Mouse (Mus musculus): ENCODE data around the gene Ttc28.

The Ttc28 gene

DNA sequence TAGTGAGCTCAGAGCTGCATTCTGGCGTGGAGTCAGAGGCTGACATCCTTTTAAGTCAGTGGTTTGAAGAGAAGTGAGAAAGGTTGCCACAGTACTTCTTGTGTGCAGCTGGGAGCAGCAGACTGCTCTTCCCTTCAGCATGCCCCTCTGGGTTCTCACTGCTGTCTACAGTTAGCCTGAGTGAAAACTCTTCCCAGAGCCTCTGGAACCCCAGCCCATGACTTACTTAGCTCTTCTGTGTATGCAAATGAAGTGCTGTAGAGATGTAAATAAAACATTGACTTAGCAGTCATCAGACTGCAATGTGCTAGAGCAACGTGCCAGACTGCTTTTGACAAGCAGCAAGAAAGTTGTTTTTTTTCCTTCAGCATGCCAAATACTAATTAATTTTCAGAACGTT, 70.2 kb downstream of the Ttc28 start:
- peak; percentile 61 for DNase-seq (ENCODE audit: low read depth, low spot score)

DNA sequence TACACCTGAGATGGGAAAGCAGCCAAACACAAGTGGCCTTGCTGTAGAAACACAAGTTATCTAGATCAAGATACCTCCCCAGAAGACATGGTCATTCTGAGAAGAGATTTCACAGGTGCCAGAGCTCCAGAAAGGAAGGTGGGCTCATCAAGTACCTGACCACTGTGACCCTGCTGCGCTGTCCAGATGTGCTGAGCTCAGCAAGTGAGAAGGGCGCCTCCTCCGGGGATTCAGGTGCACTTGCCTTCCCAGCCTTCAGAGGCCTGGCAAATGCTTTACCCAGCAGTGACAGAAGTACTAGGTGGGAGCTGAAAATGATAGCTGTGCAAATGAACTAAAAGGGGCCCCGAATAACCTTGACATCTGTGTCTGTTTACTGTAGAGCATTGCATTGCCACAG, 78.6 kb downstream of the Ttc28 start:
- no peak for DNase-seq (ENCODE audit: low read depth, low spot score)

DNA sequence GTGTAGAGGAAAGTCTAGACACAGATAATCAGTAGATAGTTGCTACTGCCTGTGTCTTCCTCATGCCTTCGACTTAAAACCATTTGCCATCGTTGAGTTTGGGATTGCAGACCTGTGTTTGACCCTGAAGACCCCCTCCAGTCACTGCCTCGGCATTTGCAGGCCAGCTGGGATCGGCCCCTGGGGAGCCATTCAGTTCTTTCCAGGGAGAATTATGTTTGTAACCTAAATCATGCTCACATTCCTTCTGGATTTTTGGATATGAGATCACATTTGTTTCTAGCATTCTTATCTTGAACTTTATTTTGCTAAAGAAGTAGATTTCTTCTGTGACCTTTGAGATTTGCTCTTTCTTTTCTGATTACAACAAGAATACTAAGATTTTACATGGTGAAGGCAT, 80.5 kb downstream of the Ttc28 start:
- no peak for DNase-seq (ENCODE audit: low read depth, low spot score)

DNA sequence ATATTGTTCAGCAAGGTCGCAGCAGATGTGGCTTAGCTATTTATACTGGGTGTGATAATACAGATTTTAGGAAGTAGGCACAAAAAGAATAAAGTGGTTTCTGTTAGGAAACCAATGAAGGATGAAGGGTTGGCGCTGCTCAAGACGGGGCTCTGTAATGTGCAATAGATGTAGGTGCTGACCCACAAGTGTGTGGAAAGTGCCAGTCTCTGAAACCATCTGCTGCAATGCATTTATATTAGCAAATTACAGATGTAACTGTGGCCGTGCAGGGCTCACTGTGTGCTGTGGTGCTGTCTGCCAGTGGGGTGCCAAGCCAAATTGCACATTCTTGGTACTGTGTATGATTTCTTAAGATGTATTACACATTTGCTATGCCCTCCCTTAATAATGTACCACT, 81.3 kb downstream of the Ttc28 start:
- DNase-seq (ENCODE audit: low read depth, low spot score): no peak

DNA sequence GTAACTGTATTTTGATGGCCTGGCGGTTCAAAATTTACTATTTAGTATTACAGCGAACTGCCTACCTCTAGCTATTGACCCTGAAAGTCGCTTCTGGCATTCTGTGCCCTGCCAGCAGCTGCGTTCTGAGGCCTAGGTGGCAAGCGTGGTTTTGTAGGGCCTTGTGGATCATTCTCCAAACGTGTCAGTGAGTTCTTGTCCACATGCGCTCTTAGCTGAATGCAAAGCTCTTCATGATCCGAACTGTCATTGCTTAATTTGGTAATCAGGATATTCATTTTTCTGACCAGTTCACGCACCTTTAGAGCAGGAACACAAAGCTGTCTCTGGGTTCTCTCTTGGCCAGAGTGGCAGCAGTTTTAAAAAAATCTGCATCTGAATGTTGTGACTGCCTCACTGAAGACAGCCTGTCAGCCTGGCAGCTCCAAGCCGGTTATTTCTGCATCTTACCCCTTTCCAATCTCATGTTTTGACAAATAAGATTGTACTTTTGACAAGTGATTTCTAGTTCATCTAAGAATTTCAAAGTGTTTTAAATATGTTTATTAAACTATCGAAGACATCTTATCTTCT, 88.0 kb downstream of the Ttc28 start:
- DNase-seq (ENCODE audit: low read depth, low spot score): no peak

DNA sequence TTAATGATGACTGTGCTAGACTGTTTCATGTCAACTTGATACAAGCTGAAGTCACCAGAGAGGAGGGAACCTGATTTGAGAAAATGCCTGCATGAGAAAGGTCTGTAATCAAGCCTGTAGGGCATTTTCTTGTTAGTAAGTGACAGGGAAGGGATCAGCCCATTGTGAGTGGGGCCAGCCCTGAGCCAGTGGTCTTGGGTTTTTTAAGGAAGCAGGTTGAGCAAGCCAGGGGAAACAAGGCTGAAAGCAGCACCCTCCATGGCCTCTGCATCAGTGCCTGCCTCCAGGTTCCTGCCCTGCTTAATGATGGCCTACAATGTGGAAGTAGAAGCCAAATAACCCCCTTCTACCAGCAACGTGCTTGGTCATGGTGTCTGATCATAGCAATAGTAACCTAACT, 89.0 kb downstream of the Ttc28 start:
- no peak for DNase-seq (ENCODE audit: low read depth, low spot score)

DNA sequence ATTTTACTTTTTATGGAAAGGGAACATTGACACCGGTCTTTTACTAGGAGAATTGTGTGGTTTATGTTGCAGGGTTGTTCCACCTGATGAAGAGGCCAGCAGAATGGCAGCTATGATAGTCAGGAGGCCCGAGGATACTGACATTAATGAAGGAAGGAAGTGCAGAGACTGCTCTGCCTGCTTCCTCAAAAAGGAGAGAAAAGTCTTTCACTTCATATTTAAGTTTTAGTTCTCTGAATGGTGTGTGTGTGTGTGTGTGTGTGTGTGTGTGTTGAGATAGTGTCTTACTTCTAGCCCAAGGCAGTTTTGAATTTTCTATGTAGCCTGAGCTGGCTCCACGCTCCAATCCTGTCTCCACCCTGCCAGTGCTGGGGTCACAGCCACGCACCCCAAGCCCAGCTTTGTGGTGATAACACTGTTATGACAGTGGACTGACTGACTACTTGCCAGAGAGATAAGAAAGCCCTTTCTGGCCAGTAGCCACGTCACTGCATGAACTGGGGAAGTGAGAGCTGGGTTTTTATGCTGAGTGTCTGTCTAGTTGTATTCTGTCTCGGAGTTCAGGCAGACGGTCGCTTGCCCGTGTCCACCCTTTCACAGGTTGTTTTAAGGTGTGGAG, 90.7 kb downstream of the Ttc28 start:
- no peak for DNase-seq (ENCODE audit: low read depth, low spot score)

DNA sequence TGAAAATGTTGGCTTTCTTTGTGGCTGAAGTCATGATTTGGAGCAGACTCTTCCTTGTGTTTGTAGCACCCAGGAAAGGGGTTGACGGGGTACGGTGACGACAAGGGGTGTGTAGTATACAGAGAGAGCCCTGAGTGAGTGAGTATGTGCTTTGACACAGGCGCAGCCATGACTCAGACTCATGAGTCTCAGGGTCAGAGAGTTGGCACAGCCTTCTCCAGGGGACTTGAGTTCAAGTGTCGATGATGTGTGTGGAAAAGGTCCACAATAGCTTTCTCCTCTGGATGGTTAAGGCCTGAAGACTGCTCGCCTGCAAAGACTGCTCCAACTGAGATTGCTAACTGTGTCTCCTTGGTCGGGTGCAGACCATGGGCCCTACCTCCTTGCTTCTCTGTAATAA, 97.1 kb downstream of the Ttc28 start:
- no peak for DNase-seq (ENCODE audit: low read depth, low spot score)

DNA sequence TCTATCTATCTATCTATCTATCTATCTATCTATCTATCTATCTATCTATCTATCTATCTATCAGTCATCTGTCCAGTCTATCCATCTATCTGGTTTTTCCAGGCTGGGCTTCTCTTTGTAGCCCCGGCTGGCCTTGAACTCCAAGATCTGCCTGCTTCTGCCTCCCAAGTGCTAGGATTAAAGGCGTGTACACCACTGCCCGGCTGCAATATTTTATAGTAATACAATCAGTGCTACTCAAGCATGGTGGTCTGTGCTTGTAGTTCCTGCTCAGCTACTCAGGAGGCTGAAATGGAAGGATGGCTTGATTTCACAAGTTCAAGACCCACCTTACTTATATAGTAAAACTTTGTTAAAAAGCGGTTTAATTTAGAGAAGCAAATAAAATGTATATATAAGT, 98.2 kb downstream of the Ttc28 start:
- DNase-seq (ENCODE audit: low read depth, low spot score): no peak

DNA sequence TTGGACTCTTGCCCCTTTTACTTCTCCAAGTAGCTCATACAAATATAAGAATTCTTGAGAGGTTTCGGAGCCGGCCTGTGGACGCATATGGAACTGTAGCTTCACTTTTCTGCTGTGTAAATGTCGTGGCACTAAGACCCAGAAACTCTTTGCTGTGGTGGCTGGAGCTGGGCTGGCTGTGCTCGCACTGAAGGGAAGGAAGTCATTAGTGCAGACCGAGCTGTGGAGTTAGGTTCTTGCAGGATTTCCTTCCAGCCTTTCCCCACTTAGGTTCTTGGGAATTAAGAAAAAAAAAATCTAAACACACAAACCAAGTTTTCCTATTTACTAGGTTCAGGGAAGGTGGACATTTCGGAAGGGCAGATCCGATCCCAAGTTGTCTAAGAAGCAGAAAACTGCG, 98.9 kb downstream of the Ttc28 start:
- DNase-seq (ENCODE audit: low read depth, low spot score): peak; percentile 76

DNA sequence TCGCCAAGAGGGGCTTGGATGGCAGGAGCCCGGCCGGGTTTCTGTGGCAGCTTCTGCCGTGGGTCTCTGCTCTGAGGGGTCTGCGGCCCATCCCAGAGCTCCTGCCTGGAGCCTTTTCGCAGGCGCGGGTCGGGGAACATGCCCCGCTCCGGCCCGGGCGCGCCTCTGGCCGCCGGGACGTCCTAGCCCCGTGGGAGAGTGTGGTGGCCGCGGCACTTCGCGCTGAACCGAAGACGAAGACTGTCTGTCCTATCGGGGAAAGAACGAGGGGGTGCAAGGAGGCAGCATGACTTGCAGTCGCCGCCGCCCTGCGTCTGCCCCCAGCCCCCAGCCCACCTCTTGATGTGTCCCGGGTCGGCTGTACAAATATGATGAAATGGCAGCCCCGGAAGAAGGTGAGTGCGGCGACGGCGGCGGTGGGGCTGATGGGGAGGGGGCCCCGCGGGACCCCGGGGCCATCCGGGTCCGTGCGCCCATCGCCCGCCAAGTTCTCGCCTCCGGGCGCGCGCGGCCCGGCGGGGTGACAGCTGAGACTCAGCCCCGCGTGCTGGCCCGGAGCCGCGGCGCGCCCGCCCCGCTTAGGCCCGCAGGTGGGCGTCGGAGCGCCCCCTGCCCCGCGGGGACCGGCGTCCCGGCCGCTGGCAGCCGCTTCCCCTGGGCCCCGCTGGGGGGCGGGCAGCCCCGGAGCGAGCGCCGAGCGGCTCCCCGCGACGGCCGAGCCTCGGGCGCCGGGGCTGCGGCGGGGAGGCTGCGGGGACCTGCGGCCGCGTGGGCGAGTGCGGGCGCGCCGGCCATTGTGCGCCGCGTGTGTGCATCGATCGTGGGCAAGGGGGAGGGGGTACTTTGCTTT, 99.6 kb downstream of the Ttc28 start:
- DNase-seq (ENCODE audit: low read depth, low spot score): no peak

DNA sequence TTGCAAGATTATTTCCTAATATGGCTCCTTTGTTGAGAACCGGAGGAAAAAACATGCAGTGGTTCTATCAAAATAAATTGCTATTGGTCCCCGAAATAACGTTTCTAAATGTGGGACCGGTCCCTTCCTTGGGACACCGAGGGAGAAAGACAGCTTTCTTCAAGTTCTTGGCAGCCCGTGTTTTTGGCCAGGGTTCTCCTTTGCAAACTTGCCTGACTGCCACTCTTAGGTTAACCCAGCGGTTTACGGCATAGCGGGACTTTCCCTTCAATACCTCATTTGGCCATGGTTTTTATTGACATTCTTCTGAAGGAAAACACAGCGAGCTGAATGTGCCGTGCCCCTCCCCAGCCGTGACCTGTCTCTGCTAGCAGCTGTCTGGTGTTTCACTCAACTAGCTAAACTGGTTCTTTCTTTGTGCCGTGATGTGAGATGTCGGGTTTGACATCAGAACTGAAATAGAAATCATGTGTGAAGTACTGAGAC, 100.3 kb downstream of the Ttc28 start:
- DNase-seq (ENCODE audit: low read depth, low spot score): no peak

DNA sequence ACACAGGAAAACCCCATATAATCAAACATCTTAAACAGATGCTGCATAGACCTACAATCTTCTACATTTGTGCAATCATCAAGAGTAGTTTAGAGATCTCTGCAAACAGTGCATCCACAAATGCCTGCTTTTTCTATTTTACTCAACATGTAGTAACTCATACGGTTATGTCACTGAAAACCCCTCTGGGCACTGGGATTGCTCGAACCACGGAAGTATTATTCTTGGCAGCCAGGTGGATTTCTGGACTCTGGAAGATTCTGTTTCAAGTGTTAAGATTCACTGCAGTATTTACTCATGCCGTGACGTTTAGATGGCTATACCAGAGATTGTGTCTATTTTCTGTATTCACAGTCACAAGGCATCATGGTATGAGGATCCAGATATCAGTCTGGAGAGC, 101.0 kb downstream of the Ttc28 start:
- DNase-seq (ENCODE audit: low read depth, low spot score): no peak

DNA sequence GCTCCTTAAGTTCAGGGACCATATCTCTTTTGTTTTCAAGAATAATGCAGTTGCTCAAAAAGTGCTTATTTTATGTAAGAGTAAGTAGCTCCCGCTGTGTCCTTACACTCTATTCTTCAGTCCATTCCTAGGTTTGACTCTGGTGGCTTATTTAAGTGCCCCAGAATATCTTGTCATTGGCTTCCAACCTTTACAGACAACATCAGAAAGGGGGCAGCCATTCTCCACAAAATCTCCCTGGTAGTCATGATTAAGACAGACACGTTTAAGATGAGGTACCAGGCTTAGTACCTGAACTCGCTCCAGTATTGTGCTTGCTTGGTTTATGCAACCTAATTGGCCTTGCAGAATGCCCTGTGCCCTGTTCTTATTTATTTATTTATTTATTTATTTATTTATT, 102.8 kb downstream of the Ttc28 start:
- DNase-seq (ENCODE audit: low read depth, low spot score): no peak

DNA sequence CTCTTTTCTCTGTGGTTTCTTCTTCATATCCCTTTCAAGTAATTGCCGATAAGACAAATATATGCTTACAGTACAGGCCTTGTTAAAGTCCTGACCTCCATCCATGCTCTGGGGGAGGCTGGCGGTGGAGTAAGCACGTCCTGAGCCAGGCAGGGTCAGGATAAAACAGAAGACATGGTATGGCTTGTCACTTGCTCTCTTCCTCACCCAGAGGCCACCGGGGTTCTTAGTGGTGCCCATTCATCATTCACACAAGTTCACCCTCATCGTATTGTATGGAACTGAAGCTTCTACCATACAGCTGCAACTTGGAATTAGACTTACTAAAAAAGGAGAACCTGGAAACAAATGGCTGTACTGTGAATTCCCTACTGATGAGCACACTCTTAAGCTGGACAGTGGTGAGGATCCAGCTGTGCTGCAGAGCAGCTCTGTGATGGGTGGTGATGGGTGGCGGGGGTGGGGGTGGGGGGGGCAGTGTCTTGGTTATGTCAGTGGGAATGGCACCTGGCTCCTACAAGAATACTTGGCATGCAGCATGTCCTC, 104.6 kb downstream of the Ttc28 start:
- no peak for DNase-seq (ENCODE audit: low read depth, low spot score)

DNA sequence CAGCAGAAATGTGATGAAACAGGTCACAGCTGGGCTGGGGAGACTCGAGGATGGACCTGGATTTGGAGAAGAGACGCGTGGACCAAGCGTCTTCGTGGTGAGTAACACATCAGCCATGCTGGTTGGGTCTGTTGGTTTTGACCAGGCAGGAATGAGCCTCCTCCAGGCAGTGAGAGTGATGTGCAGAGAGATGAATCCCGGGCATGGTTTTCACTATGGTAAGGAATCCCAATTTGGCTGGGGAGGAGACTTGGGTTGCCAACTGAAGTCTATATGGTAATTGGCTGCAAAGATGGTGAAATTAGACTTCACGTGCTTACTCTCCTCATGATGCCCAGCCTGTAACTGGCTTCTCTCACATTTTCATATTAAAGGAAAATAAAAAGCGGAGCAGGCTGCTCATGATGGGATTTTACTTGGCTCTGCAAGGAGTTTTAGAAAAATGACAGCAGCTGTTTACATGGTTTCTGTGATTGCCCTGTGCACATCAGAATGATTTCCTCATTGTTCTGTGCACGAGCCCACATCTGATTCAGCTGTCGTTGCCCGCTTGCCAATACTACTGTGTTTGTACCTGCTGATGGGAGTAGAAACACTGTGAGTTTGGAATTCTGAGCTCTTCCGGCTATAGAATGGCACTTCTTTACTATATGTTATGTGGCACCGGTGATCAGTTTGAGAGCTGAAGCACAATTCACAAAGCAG, 117.4 kb downstream of the Ttc28 start:
- DNase-seq (ENCODE audit: low read depth, low spot score): no peak

DNA sequence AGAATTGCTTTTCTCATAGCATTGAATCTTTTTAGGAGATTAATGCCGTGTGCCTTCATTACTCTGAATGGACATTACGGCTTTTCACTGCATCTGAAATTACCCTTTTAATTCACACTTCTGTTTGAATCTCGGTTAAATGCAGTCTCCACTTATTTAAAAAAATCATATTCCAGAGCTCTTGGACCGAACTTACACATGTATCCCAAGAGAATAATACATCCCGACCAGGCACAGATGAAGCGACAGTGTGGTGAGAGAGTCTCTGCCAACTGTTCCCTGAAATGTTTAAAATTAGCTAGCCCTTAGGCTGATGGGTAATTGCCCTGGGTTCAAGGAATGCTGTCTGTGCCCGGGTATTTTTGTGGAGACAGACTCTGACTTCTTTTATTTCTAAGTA, 118.1 kb downstream of the Ttc28 start:
- DNase-seq (ENCODE audit: low read depth, low spot score): no peak

DNA sequence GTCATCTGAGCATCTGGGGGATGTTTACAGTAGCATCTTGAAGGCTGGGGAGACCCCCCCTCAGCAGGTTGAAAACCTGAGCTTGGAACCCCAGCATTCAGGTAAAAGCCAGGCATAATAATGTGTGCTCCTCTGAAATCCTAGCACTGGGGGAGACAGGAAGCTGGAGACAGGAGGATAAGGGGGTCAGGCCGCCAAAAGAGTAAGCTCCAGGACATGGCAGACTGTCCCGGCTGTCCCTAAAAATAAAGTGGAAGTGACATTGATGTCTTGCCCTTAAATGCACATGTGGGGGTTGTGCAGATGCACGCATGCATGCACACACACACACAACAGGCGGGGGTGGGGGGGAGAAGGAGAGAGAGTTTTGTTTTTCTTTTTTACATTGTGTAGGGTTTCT, 118.7 kb downstream of the Ttc28 start:
- DNase-seq (ENCODE audit: low read depth, low spot score): no peak

DNA sequence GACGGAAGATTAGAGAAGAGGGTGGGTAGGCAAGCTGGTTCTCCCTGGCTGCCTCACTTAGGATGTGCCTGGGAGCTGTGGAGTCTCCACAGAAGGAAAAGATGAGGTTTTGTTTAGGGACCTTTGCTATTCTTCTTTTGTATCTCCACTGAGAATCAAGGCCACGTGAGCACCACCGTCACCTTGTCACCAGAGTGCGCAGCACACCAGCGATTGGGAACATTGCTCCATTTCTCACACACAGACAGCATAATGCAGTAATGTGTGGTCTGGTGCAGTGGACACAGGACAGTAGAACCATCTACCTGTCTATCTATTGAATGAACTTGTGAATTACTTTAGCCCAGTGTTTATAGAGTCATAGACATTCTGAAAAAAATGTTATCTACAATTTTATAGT, 121.3 kb downstream of the Ttc28 start:
- DNase-seq (ENCODE audit: low read depth, low spot score): no peak

DNA sequence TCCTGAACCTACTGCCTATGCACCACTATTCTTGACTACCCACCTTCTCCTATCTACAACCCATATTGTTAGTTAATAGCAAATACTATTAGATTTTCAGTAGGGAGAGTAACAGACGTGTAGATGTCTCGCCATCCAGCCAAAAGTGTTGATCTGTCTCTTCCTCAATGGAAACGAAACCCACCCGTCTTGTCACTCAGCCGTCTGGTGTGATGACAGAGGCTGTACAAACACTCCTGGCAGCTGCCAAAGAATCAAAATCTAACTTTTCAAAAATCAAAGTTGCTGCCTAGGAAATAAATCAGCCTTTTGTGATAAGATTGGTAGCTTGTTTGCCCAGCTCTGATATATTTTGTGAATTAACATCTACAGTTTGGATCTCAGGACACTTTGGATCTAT, 123.6 kb downstream of the Ttc28 start:
- no peak for DNase-seq (ENCODE audit: low read depth, low spot score)

DNA sequence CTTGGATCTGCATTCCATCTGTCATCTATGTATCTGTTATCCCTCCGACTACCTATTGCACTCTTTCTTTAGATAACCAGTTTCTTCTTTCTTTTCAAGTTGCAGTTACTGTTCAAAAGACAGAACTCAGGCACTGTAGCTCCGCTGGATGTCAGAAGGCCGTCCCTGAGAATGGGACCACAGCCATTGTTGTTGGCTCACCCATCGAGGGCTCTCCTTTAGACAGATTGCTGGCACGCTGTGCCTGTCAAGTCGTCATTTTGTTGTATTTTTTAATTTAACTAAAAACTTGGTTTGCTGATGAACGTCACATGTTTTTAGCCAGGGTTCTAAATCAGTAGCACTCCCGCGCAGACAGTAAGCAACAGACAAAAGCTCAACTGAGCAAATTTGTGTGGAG, 124.1 kb downstream of the Ttc28 start:
- DNase-seq (ENCODE audit: low read depth, low spot score): no peak

All from brain, embryonic 18.5 days (tissue).